Mouse (Mus musculus): ENCODE results near the gene Cabp4. TPM values are rescaled to one million over a fixed set of nuclear protein-coding genes. Genes with fewer than 3 reads are reported as not detected.
A peak's percentile ranks its signal among the peaks of the same experiment; 100 is the strongest.

Cabp4 gene
- polyA plus RNA-seq, 1 experiment = 0.53 TPM

DNA sequence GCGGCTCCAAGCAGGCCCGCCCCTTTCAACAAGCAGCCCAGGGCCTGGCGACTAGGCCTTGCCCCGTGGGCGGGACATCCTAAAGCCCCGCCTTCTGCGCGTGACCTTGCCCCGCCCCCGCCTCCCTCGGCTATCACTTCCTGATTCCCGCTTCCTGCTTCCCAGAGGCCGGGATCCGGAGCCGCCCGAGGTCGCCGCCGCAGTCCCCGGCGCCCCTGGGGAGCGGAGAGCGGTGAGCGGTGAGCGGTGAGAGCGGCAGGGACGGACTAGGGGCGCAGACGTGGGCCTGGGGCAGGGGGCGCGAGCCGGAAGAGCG, 4.6 kb upstream of the Cabp4 start, which contains the start of gene Coro1b:
Gene Coro1b, plus strand, starts transcription at position 129 of the 316 bp plus-strand sequence.
- H3K4me1 ChIP-seq (replicated peaks; ENCODE audit: control insufficient read depth, insufficient read depth, low read length) = peaks cover 59% of the 10 kb centered on the region
- H3K27me3 ChIP-seq (ENCODE audit: control insufficient read depth, insufficient read depth, low read length) = no peaks in the 10 kb centered on the region
- H3K4me3 ChIP-seq (ENCODE audit: control insufficient read depth, insufficient read depth, low read length) = peak within 1 kb of the TSS; percentile 76
- H3K36me3 ChIP-seq (ENCODE audit: control insufficient read depth, insufficient read depth, low read length) = peaks cover 9% of the 10 kb centered on the region; the same call in 1 of the 2 replicates
- TF ChIP-seq POLR2A (IDR thresholded peaks at IDR 0.05; ENCODE audit: control insufficient read depth, extremely low read depth, insufficient read depth, low read length, poor library complexity) = peak; percentile 90
- 0 out of 2 replicates have a peak, but pooled peaks have one; percentile 30 for TF ChIP-seq CTCF (IDR thresholded peaks at IDR 0.05; ENCODE audit: borderline replicate concordance, control insufficient read depth, extremely low read depth, insufficient read depth, low read length, poor library complexity)
- WGBS = 1% methylated on average over 32 of the region's 33 CpGs
- peak; percentile 97 for DNase-seq
- H3K27ac ChIP-seq (ENCODE audit: control insufficient read depth, insufficient read depth, low read length) = peak within 1 kb of the TSS; percentile 67; the same call in 1 of the 2 replicates

DNA sequence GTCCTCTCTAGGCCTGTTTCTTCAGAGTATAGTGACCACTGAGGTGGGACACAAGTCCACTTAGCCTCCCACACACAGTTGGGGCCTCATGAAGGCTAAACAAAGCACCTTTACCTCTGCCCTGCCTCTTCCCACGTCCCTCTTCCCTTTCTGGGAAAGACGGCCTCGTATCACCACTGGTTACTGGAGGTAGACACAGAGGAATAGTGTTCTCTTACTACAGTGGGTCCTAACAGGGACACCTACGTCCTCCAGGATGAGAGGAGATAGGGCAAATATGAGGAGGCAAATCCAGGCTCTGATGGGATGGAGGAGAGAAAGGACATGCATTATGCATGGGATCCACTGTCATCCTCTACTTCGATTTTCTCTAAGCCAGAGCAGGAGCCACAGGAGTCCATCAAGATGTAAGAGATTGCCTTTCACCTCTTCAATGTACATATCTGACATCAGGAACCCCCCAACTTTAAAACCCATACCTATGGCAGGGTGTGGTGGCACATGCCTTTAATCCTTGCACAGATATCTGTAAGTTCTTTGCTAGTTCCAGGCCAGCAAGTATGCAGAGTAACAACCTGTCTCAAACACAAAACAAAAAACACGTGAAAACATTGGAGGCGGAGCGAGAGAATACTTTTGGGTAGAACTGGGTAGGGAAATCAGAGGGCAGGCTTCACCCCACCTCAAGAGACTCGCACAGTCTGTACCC, 4.1 kb upstream of the Cabp4 start:
- DNase-seq = no peak
- peaks cover 6% of the 10 kb centered on the region; the same call in 1 of the 2 replicates for H3K36me3 ChIP-seq (ENCODE audit: control insufficient read depth, insufficient read depth, low read length)
- H3K27ac ChIP-seq (ENCODE audit: control insufficient read depth, insufficient read depth, low read length) = no peak overlapping the region
- peaks cover 53% of the 10 kb centered on the region for H3K4me1 ChIP-seq (replicated peaks; ENCODE audit: control insufficient read depth, insufficient read depth, low read length)
- WGBS = 42% methylated on average over 9 of the region's 9 CpGs
- peak overlapping the region; percentile 76 for H3K4me3 ChIP-seq (ENCODE audit: control insufficient read depth, insufficient read depth, low read length)
- no peaks in the 10 kb centered on the region for H3K27me3 ChIP-seq (ENCODE audit: control insufficient read depth, insufficient read depth, low read length)
- TF ChIP-seq CTCF (IDR thresholded peaks at IDR 0.05; ENCODE audit: borderline replicate concordance, control insufficient read depth, extremely low read depth, insufficient read depth, low read length, poor library complexity) (no peak), POLR2A (IDR thresholded peaks at IDR 0.05; ENCODE audit: control insufficient read depth, extremely low read depth, insufficient read depth, low read length, poor library complexity) (no peak)

DNA sequence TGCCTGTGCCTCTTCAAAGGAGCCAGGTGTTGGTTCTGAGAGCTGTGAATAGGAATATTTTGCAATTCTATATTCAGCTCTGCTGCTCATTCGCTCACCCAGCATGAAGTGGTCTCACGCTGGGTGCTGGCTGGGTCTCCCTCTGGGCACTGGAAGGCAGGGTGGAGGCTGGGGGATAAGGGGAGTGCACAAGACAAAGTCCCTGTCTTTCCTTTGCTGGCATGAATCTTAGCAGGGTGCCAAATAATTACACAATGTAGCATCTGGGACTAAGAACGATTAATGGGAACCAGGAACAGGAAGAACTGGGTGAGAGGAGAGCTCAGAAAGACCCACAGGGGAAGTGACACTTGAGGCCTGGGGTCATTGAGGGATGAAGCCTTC, 3.2 kb upstream of the Cabp4 start:
- no peak for DNase-seq
- Histone ChIP-seq H3K27me3 (ENCODE audit: control insufficient read depth, insufficient read depth, low read length) (no peaks in the 10 kb centered on the region), H3K36me3 (ENCODE audit: control insufficient read depth, insufficient read depth, low read length) (peaks cover 6% of the 10 kb centered on the region; the same call in 1 of the 2 replicates), H3K27ac (ENCODE audit: control insufficient read depth, insufficient read depth, low read length) (no peak overlapping the region; the same call in 1 of the 2 replicates), H3K4me3 (ENCODE audit: control insufficient read depth, insufficient read depth, low read length) (no peak overlapping the region), H3K4me1 (replicated peaks; ENCODE audit: control insufficient read depth, insufficient read depth, low read length) (peaks cover 48% of the 10 kb centered on the region)
- WGBS = 64% methylated on average over 3 of the region's 3 CpGs
- TF ChIP-seq CTCF (IDR thresholded peaks at IDR 0.05; ENCODE audit: borderline replicate concordance, control insufficient read depth, extremely low read depth, insufficient read depth, low read length, poor library complexity) (no peak), POLR2A (IDR thresholded peaks at IDR 0.05; ENCODE audit: control insufficient read depth, extremely low read depth, insufficient read depth, low read length, poor library complexity) (no peak)

DNA sequence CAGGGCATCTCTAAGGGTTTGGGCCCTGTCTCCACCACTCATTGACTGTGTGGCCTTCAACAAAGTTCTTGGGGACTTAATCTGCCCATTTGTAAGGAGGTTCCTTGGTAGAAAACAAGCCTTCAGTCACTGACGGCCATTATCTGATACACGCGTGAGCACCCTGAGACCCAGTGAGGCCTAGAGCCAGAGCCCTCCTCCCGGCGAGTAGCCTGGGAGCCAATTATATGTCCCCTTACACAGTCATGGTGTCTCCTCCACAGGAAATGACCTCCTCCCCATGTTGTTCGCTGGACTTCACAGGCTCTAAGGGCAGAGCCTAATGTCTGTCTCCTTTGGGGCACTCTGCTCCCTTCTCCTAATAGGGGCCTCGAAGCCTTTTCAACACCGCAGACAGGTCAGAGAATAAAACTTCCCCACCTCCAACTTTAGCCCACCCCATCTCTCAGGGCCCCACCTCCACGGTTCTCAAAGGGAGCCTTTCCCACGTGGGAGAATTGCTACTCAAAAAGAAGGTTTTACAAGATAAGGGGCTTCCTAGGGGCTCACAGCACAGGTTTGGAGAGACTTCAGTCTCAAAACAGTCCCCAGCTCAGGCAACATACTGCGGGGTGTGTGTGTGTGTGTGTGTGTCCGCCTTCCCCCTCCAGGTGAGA, 2.7 kb upstream of the Cabp4 start:
- TF ChIP-seq CTCF (IDR thresholded peaks at IDR 0.05; ENCODE audit: borderline replicate concordance, control insufficient read depth, extremely low read depth, insufficient read depth, low read length, poor library complexity) (no peak), POLR2A (IDR thresholded peaks at IDR 0.05; ENCODE audit: control insufficient read depth, extremely low read depth, insufficient read depth, low read length, poor library complexity) (no peak)
- WGBS = 88% methylated on average over 12 of the region's 12 CpGs

DNA sequence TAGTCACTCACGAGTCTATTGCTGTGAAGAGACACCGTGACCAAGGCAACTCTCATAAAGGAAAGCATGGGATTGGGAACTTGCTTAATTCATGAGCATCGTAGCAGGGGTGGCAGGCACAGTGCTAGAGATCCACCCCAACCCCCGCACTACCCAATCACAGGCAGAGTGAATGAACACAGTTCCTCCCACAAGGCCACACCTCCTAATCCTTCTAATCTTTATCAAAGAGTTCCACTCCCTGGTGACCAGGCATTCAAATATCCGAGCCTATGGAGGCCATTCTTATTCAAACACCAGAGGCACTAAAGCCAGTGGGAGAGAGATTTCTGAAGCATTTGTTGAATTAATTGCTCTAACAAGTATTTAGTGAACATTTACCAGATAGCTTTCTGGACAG, 2.1 kb upstream of the Cabp4 start:
- peaks cover 48% of the 10 kb centered on the region for H3K4me1 ChIP-seq (replicated peaks; ENCODE audit: control insufficient read depth, insufficient read depth, low read length)
- peaks cover 6% of the 10 kb centered on the region; the same call in 1 of the 2 replicates for H3K36me3 ChIP-seq (ENCODE audit: control insufficient read depth, insufficient read depth, low read length)
- TF ChIP-seq POLR2A (IDR thresholded peaks at IDR 0.05; ENCODE audit: control insufficient read depth, extremely low read depth, insufficient read depth, low read length, poor library complexity) = no peak
- TF ChIP-seq CTCF (IDR thresholded peaks at IDR 0.05; ENCODE audit: borderline replicate concordance, control insufficient read depth, extremely low read depth, insufficient read depth, low read length, poor library complexity) = no peak
- no peak overlapping the region for H3K27ac ChIP-seq (ENCODE audit: control insufficient read depth, insufficient read depth, low read length)
- H3K4me3 ChIP-seq (ENCODE audit: control insufficient read depth, insufficient read depth, low read length) = no peak overlapping the region
- WGBS = 96% methylated on average over 5 of the region's 5 CpGs
- H3K27me3 ChIP-seq (ENCODE audit: control insufficient read depth, insufficient read depth, low read length) = no peaks in the 10 kb centered on the region
- DNase-seq = no peak

More for the DNA sequence above, 2.7 kb upstream of the Cabp4 start:
- Histone ChIP-seq H3K27ac (ENCODE audit: control insufficient read depth, insufficient read depth, low read length) (no peak overlapping the region), H3K36me3 (ENCODE audit: control insufficient read depth, insufficient read depth, low read length) (peaks cover 6% of the 10 kb centered on the region; the same call in 1 of the 2 replicates), H3K4me1 (replicated peaks; ENCODE audit: control insufficient read depth, insufficient read depth, low read length) (peaks cover 48% of the 10 kb centered on the region), H3K4me3 (ENCODE audit: control insufficient read depth, insufficient read depth, low read length) (no peak overlapping the region), H3K27me3 (ENCODE audit: control insufficient read depth, insufficient read depth, low read length) (no peaks in the 10 kb centered on the region)
- no peak for DNase-seq

DNA sequence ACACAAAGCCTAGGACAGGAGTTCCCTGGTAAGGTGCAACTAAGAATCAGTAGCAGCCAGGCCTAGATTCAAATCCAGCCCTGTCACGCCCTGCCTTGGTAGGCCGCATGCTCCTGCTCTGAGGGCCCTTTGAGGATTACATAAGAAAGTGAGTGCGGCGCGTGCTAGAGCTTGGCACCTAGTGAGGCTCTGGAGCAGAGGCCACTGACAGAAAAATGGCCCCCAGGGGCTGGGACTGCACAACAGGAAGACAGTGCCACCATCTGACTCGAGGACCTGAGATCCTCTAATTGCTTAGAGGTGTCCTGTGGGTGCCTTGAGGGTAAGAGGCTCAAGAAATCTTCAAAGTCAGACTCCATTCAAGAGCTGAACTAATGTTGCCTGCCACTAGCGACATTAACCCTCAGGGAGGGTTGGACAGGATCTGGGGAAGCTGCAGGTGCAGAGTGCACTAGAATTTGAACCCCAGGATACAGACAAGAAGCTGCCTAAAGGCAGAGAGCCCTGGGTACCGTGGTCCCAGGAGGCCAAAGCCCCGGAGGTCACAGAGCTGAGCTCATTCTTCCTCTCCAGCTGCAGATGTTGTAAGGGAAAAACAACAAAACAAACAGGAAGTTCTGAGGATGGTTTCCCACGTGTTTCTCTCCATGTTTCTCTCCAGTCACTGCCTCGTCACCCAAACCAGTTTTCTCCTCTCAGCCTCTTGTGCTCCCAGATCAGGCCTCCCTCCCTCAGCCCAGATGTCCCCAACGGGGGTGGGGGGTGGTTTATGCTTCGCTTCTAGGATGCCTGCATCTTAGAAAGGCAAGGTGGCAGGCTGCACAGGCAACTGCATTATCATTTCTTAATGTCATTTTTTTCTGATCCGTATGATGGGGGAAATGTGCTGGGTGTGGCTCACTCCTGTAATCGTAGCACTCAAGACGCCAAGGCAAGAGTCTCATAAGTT, 991 bp upstream of the Cabp4 start:
- DNase-seq = peak; percentile 35

More for the DNA sequence above, 991 bp upstream of the Cabp4 start:
- WGBS = 53% methylated on average over 16 of the region's 16 CpGs
- TF ChIP-seq POLR2A (IDR thresholded peaks at IDR 0.05; ENCODE audit: control insufficient read depth, extremely low read depth, insufficient read depth, low read length, poor library complexity) (no peak), CTCF (IDR thresholded peaks at IDR 0.05; ENCODE audit: borderline replicate concordance, control insufficient read depth, extremely low read depth, insufficient read depth, low read length, poor library complexity) (no peak)
- Histone ChIP-seq H3K4me1 (replicated peaks; ENCODE audit: control insufficient read depth, insufficient read depth, low read length) (peaks cover 49% of the 10 kb centered on the region), H3K27ac (ENCODE audit: control insufficient read depth, insufficient read depth, low read length) (peak overlapping the region; percentile 79), H3K4me3 (ENCODE audit: control insufficient read depth, insufficient read depth, low read length) (no peak overlapping the region), H3K36me3 (ENCODE audit: control insufficient read depth, insufficient read depth, low read length) (no peaks in the 10 kb centered on the region), H3K27me3 (ENCODE audit: control insufficient read depth, insufficient read depth, low read length) (no peaks in the 10 kb centered on the region)
